Mouse (Mus musculus) cortical plate, adult 2 months (tissue): Measurements from ENCODE around the gene Osbpl5.
"Not testable (repeated sequence)": the region's sequence is repeated elsewhere in the genome, so short reads cannot be mapped to it uniquely, and the experiment has no call there.

Experiments used
- CTCF ChIP-seq: fragments of 200-500 bp; IDR thresholded peaks from 2 replicates; pipeline ENCODE4 v1.5.1; 2011; ENCODE audit warnings: mild to moderate bottlenecking, control low read depth, low read length; ENCODE audit not compliant: insufficient read depth; ENCODE audit errors: extremely low read depth
- POLR2A ChIP-seq: fragments of 200-500 bp; IDR thresholded peaks from 2 replicates; pipeline ENCODE4 v1.6.1; 2011; ENCODE audit warnings: mild to moderate bottlenecking, low read length, control low read depth; ENCODE audit not compliant: insufficient read depth; ENCODE audit errors: extremely low read depth

- TF ChIP-seq CTCF, POLR2A: not testable (repeated sequence)
These were observed 70.6 kb downstream of the Osbpl5 start for GRCm38 (mm10) chr7:143686191-143686590.
